18 mouse cellular contexts compared by ENCODE assay signal in genomic region chr4:140390684-140391234, GRCm38 (mm10).
DNase-seq lines count a peak whose midpoint lies in the region; ATAC-seq and TF ChIP-seq lines count a peak whose summit lies in the region.
"Had no signal": no experiment of that assay in that cellular context is flagged by ENCODE, and none has a peak within 500 bp of the region (broad histone marks: within the 10 kb centered on the region; RNA-seq: fewer than 3 reads in every experiment).

No protein-coding gene starts in this region.

- no peaks in the 10 kb centered on the region for H3K4me1 ChIP-seq in lung, adult 2 months (ENCODE audit: control insufficient read depth, insufficient read depth, low read length)
- no peaks in the 10 kb centered on the region for H3K4me1 ChIP-seq in stomach, embryonic 15.5 days
- no peaks in the 10 kb centered on the region for H3K4me1 ChIP-seq in forebrain, postnatal 0 days (ENCODE audit: insufficient read depth)
- H3K4me1 ChIP-seq: limb, embryonic 10.5 days; liver, embryonic 15.5 days had no signal

- peak; percentile 40 for DNase-seq in adrenal gland, postnatal 10 days
- no peak for DNase-seq in adrenal gland, adult 8-10 months
- peak; percentile 19 to 24 for DNase-seq in kidney, adult 8-10 months
- no peak for DNase-seq in kidney, postnatal 25 days
- peak; percentile 27 for DNase-seq in lung, adult 2 months
- no peak for DNase-seq in ovary, postnatal 14 days (ENCODE audit: low spot score)
- DNase-seq in forebrain, postnatal 0 days, result no peak
- DNase-seq: cerebellum, postnatal 10 days; embryo, embryonic 11 days; gastrocnemius, postnatal 14 days; heart, postnatal 4 days; thymus, postnatal 14 days had no signal

- 29% methylated on average over 12 of the region's 12 CpGs for WGBS in lung, adult 2 months
- WGBS in stomach, embryonic 15.5 days, result 41% methylated on average over 12 of the region's 12 CpGs
- WGBS in forebrain, postnatal 0 days, result 69% methylated on average over 12 of the region's 12 CpGs

- no peak overlapping the region for H3K4me2 ChIP-seq in stomach, embryonic 15.5 days
- no peak overlapping the region for H3K4me2 ChIP-seq in forebrain, postnatal 0 days (ENCODE audit: low read depth)
- H3K4me2 ChIP-seq: heart, embryonic 11.5 days; liver, embryonic 15.5 days; neural tube, embryonic 13.5 days had no signal

- no peaks in the 10 kb centered on the region for H3K36me3 ChIP-seq in stomach, embryonic 15.5 days
- H3K36me3 ChIP-seq in forebrain, postnatal 0 days (ENCODE audit: insufficient read depth), result no peaks in the 10 kb centered on the region
- H3K36me3 ChIP-seq: limb, embryonic 10.5 days; liver, embryonic 15.5 days; neural tube, embryonic 13.5 days had no signal

- H3K27ac ChIP-seq in stomach, embryonic 15.5 days, result no peak overlapping the region
- H3K27ac ChIP-seq in forebrain, postnatal 0 days (ENCODE audit: low read depth, low read length), result no peak overlapping the region
- H3K27ac ChIP-seq: hindbrain, postnatal 0 days; limb, embryonic 10.5 days; liver, embryonic 15.5 days; neural tube, embryonic 13.5 days had no signal

- ATAC-seq in stomach, embryonic 15.5 days (ENCODE audit: insufficient read depth, low FRiP score, low read depth), result peak; percentile 58; the same call in 1 of the 2 replicates
- no peak for ATAC-seq in forebrain, postnatal 0 days
- ATAC-seq: hindbrain, postnatal 0 days had no signal

- no peak overlapping the region for H3K9ac ChIP-seq in stomach, embryonic 15.5 days
- H3K9ac ChIP-seq in forebrain, postnatal 0 days, result no peak overlapping the region
- H3K9ac ChIP-seq: liver, embryonic 15.5 days had no signal

- no peak for TF ChIP-seq POLR2A in lung, adult 2 months (IDR thresholded peaks at IDR 0.05; ENCODE audit: borderline replicate concordance, extremely low read depth, low read depth, low read length)

- no peaks in the 10 kb centered on the region for H3K27me3 ChIP-seq in stomach, embryonic 15.5 days (replicated peaks)
- no peaks in the 10 kb centered on the region for H3K27me3 ChIP-seq in forebrain, postnatal 0 days (ENCODE audit: insufficient read depth, low read length)
- H3K27me3 ChIP-seq: liver, embryonic 15.5 days; neural tube, embryonic 13.5 days had no signal

- H3K4me3 ChIP-seq in lung, adult 2 months (replicated peaks; ENCODE audit: extremely low read depth, low read depth, low read length), result no peak overlapping the region
- no peak overlapping the region for H3K4me3 ChIP-seq in stomach, embryonic 15.5 days (replicated peaks)
- H3K4me3 ChIP-seq in forebrain, postnatal 0 days (ENCODE audit: low read depth, low read length), result no peak overlapping the region
- H3K4me3 ChIP-seq: limb, embryonic 10.5 days; liver, embryonic 15.5 days; neural tube, embryonic 13.5 days had no signal

- no peaks in the 10 kb centered on the region for H3K9me3 ChIP-seq in stomach, embryonic 15.5 days
- H3K9me3 ChIP-seq in forebrain, postnatal 0 days (ENCODE audit: low read length), result no peaks in the 10 kb centered on the region
- H3K9me3 ChIP-seq: limb, embryonic 10.5 days; liver, embryonic 15.5 days; neural tube, embryonic 13.5 days had no signal

- TF ChIP-seq CTCF in lung, adult 2 months (IDR thresholded peaks at IDR 0.05; ENCODE audit: insufficient read depth, low read length), result no peak
- TF ChIP-seq CTCF in forebrain, postnatal 0 days (IDR thresholded peaks at IDR 0.05; ENCODE audit: low read depth), result no peak

Comparison
In these comparisons a context has a peak if more than half of its experiments do, and no peak if none do; other contexts are left out.
1. DNase-seq: peak in adrenal gland, postnatal 10 days (single experiment), kidney, adult 8-10 months (2 of 2) and lung, adult 2 months (single experiment); none in adrenal gland, adult 8-10 months (single experiment), kidney, postnatal 25 days (0 of 2), ovary, postnatal 14 days (single experiment) and forebrain, postnatal 0 days (single experiment).